Comparison of ENCODE assay signal across 20 mouse cellular contexts in the genomic region with DNA sequence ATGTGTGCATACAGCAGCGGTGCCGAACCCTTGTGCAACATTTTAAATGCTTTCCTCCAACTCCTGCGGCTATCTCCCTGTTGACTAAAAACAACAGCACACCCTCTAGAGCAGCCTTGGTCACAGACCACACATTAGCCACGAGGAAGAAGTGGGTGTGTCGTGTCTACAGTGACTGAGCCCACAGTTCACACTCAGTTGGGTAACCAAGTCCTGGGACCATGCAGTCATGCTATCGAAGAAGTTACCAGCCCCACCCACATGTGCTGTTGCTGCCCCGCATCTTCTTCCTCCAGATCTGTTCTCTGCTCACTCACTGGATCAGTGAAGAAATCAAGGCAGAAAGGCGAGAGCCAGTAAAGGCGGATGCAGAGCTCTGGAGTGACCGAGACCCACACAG. TPM values are rescaled to one million over a fixed set of nuclear protein-coding genes. Genes with fewer than 3 reads are reported as not detected.
DNase-seq lines count a peak whose midpoint lies in the region; ATAC-seq and TF ChIP-seq lines count a peak whose summit lies in the region.
"Had no signal": no experiment of that assay in that cellular context is flagged by ENCODE, and none has a peak within 500 bp of the region (broad histone marks: within the 10 kb centered on the region; RNA-seq: fewer than 3 reads in every experiment).

No protein-coding gene starts in this region.

- H3K9me3 ChIP-seq in lung, postnatal 0 days (ENCODE audit: low read length), result no peaks in the 10 kb centered on the region
- H3K9me3 ChIP-seq: embryonic facial prominence, embryonic 15.5 days; forebrain, embryonic 15.5 days; hindbrain, embryonic 12.5 days; limb, embryonic 12.5 days; neural tube, embryonic 15.5 days had no signal

- WGBS in lung, postnatal 0 days, result 77% methylated on average over 10 of the region's 10 CpGs

- H3K36me3 ChIP-seq in lung, postnatal 0 days (ENCODE audit: insufficient read depth, low read length), result no peaks in the 10 kb centered on the region
- no peaks in the 10 kb centered on the region for H3K36me3 ChIP-seq in splenic B cell, adult 2 months (ENCODE audit: control insufficient read depth, insufficient read depth, low read length, poor library complexity, severe bottlenecking)
- H3K36me3 ChIP-seq: embryonic facial prominence, embryonic 15.5 days; forebrain, embryonic 15.5 days; hindbrain, embryonic 12.5 days; limb, embryonic 12.5 days; neural tube, embryonic 15.5 days had no signal

- no peak overlapping the region for H3K9ac ChIP-seq in lung, postnatal 0 days (replicated peaks; ENCODE audit: low read depth)
- H3K9ac ChIP-seq: embryonic facial prominence, embryonic 15.5 days; forebrain, embryonic 15.5 days; hindbrain, embryonic 12.5 days; limb, embryonic 12.5 days; liver, postnatal 0 days; neural tube, embryonic 15.5 days had no signal

- TF ChIP-seq EP300 in lung, postnatal 0 days (IDR thresholded peaks at IDR 0.05), result no peak

- TF ChIP-seq CTCF in lung, postnatal 0 days (IDR thresholded peaks at IDR 0.05), result no peak

- ATAC-seq in lung, postnatal 0 days, result peak; percentile 37; the same call in 1 of the 2 replicates
- ATAC-seq in megakaryocyte, adult 5-6 weeks (ENCODE audit: poor library complexity, severe bottlenecking), result peak; percentile 89
- ATAC-seq: forebrain, embryonic 15.5 days; liver, postnatal 0 days had no signal

- no peak overlapping the region for H3K4me2 ChIP-seq in lung, postnatal 0 days (replicated peaks; ENCODE audit: low read depth, low read length)
- H3K4me2 ChIP-seq: embryonic facial prominence, embryonic 15.5 days; forebrain, embryonic 15.5 days; hindbrain, embryonic 12.5 days; limb, embryonic 12.5 days; liver, embryonic 11.5 days; neural tube, embryonic 15.5 days had no signal

- no peaks in the 10 kb centered on the region for H3K27me3 ChIP-seq in lung, postnatal 0 days (replicated peaks; ENCODE audit: insufficient read depth, low read length)
- no peaks in the 10 kb centered on the region for H3K27me3 ChIP-seq in splenic B cell, adult 2 months (ENCODE audit: control insufficient read depth, insufficient read depth, low read length, poor library complexity, severe bottlenecking)
- H3K27me3 ChIP-seq: embryonic facial prominence, embryonic 15.5 days; forebrain, embryonic 15.5 days; hindbrain, embryonic 12.5 days; limb, embryonic 12.5 days; neural tube, embryonic 15.5 days had no signal

- no peak overlapping the region for H3K27ac ChIP-seq in lung, postnatal 0 days (ENCODE audit: low read length)
- H3K27ac ChIP-seq: embryonic facial prominence, embryonic 15.5 days; forebrain, embryonic 15.5 days; hindbrain, embryonic 12.5 days; limb, embryonic 12.5 days; neural tube, embryonic 15.5 days had no signal

- H3K4me3 ChIP-seq in lung, postnatal 0 days (ENCODE audit: low read depth, low read length), result no peak overlapping the region
- H3K4me3 ChIP-seq: embryonic facial prominence, embryonic 15.5 days; forebrain, embryonic 15.5 days; hindbrain, embryonic 12.5 days; limb, embryonic 12.5 days; neural tube, embryonic 15.5 days had no signal

- H3K4me1 ChIP-seq in lung, postnatal 0 days (ENCODE audit: insufficient read depth, low read depth, low read length), result no peaks in the 10 kb centered on the region
- H3K4me1 ChIP-seq: hindbrain, embryonic 12.5 days; limb, embryonic 12.5 days; neural tube, embryonic 15.5 days had no signal

- peak; percentile 37 for DNase-seq in lung, postnatal 0 days (ENCODE audit: low spot score)
- DNase-seq in lung, postnatal 10 days, result no peak
- peak; percentile 46 for DNase-seq in CD4-positive helper T cell, adult 2 months (ENCODE audit: low read depth, low spot score)
- peak; percentile 53 for DNase-seq in splenic B cell, adult 2 months (ENCODE audit: low read depth, low spot score)
- DNase-seq in spleen, postnatal 36 days (ENCODE audit: low spot score in 2 of 2), result no peak
- no peak for DNase-seq in adrenal gland, adult (ENCODE audit: inconsistent age in 2 of 2, low spot score in 1 of 2)
- DNase-seq: adrenal gland, postnatal 14 days; cerebellum, adult 2 months; cerebellum, postnatal 36 days; gastrocnemius, postnatal 14 days; kidney, adult 11 months; liver, postnatal 0 days; midbrain, embryonic 14.5 days had no signal

RNA-seq across cellular contexts. Expression of a gene that starts 34.4 kb away (rescaled TPM):
- polyA plus RNA-seq in lung, postnatal 0 days (2015; fragmentation: Nextera tagmentation; extraction: Ambion mirVana), result 12.6 and 14.7 TPM in 2 replicates
- 0.09 and 0.11 TPM in 2 replicates for total RNA-seq in megakaryocyte, adult 5-6 weeks (2015)
- total RNA-seq in megakaryocyte, adult 5-6 weeks (2017), result 0.07 and 0.16 TPM in 2 replicates

Comparison
In these comparisons a context has a peak if more than half of its experiments do, and no peak if none do; other contexts are left out.
1. DNase-seq: peak in lung, postnatal 0 days (single experiment), CD4-positive helper T cell, adult 2 months (single experiment) and splenic B cell, adult 2 months (single experiment); none in lung, postnatal 10 days (single experiment), spleen, postnatal 36 days (0 of 2) and adrenal gland, adult (0 of 2).